Mouse (Mus musculus) liver, adult (tissue): ENCODE data around the gene Mttp.

ENCODE experiments used
- GATA4 ChIP-seq: IDR thresholded peaks from 2 replicates; pipeline ENCODE4 v1.6.1; 2014; ENCODE audit warnings: mild to moderate bottlenecking, low read length; ENCODE audit not compliant: insufficient replicate concordance

Gene Mttp

GRCm38 (mm10) chr3:138053969-138054368 is 90.8 kb downstream of the Mttp start:
- TF ChIP-seq GATA4, result no peak

GRCm38 (mm10) chr3:138051431-138051830 is 93.3 kb downstream of the Mttp start:
- no peak for TF ChIP-seq GATA4

GRCm38 (mm10) chr3:138050772-138051171 is 94.0 kb downstream of the Mttp start:
- no peak for TF ChIP-seq GATA4

- TF ChIP-seq GATA4, result no peak
Observed at GRCm38 (mm10) chr3:138049555-138049954, 95.2 kb downstream of the Mttp start.

- TF ChIP-seq GATA4, result no peak
Observed at GRCm38 (mm10) chr3:138043316-138043715, 101.5 kb downstream of the Mttp start.

DNA sequence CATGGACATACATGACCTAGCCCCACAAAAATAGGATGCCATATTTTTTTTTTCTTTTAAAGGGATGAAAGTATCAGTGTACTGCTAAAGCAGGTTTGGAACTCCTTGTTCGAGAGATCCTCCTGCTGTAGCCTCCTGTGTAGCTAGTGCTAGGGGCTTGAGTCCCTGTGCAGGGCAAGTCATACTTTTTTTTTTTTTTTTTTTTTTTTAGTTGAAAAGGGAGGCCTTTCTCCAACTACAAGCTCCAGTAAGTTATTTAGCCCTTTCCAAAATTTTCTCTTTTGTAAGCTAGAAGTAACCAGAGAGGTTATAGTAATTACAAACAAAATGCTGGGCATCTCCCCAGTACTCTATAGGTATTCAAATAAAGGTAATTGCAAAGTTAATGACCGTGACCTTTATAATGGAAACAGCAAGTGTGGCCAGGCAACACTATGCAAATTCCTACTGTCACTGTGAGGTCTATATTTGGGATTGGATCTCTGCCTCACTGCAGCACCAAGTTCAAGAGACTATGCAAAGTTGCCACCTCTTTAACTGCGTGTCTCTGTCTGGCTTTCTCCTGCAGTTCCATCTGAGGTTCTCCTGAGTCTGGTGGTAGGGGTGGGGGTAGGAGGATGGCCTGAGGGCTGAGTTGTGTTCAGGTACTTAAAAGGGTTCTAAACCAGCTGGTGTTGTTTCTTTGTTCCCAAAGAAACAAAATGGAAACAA is 103.0 kb downstream of the Mttp start:
- TF ChIP-seq GATA4, result no peak

GRCm38 (mm10) chr3:138040938-138041337 is 103.8 kb downstream of the Mttp start:
- TF ChIP-seq GATA4, result no peak
